Mouse (Mus musculus): ENCODE results near the gene Zfp933.

DNA sequence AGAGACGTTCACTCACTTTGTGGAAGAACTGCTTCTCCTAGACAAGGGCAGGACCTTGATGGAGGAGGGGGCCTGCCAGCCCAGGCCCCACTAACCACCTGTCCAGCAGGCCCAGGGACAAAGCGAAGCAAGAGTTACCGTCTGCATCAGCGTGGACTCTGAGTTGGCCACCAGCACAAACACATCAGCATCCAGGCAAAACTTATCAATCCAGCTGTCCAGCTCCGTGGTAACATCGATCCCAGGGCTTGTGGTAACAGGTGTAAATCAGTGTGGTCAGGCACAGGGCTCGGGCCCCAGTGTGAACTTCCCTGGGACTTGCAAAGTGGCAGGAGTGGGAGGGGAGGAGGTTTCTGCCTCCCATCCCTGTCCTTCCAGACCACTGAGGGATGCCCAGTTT, 39.1 kb upstream of the Zfp933 start:
- no peak for TF ChIP-seq CTCF (IDR thresholded peaks at IDR 0.05)
- no peak for TF ChIP-seq EP300 (IDR thresholded peaks at IDR 0.05)

Measured in lung, postnatal 0 days (tissue).